In genomic region chr17:75115594-75115993, GRCm38 (mm10) we compare ENCODE assay signal across 24 mouse cellular contexts.
DNase-seq lines count a peak whose midpoint lies in the region; ATAC-seq and TF ChIP-seq lines count a peak whose summit lies in the region.
"Had no signal": no experiment of that assay in that cellular context is flagged by ENCODE, and none has a peak within 500 bp of the region (broad histone marks: within the 10 kb centered on the region; RNA-seq: fewer than 3 reads in every experiment).

No protein-coding gene starts in this region.

- 0 out of 2 replicates have a peak overlapping the region, but pooled peaks have one; percentile 54 for H3K27ac ChIP-seq in kidney, embryonic 15.5 days
- no peak overlapping the region for H3K27ac ChIP-seq in midbrain, embryonic 11.5 days (ENCODE audit: low read depth, low read length)
- no peak overlapping the region for H3K27ac ChIP-seq in midbrain, postnatal 0 days (ENCODE audit: low read depth, low read length)
- H3K27ac ChIP-seq: embryonic facial prominence, embryonic 10.5 days; embryonic facial prominence, embryonic 12.5 days; forebrain, embryonic 13.5 days; forebrain, embryonic 15.5 days had no signal

- intact Hi-C loops in heart, postnatal 36 days (cut with DNase I) = no loop called here

- TF ChIP-seq CTCF in midbrain, postnatal 0 days (IDR thresholded peaks at IDR 0.05) = no peak

- no peak overlapping the region for H3K4me3 ChIP-seq in kidney, embryonic 15.5 days (replicated peaks)
- no peak overlapping the region for H3K4me3 ChIP-seq in midbrain, embryonic 11.5 days (ENCODE audit: low read depth, low read length)
- H3K4me3 ChIP-seq in midbrain, postnatal 0 days (ENCODE audit: low read depth, low read length) = no peak overlapping the region
- H3K4me3 ChIP-seq: embryonic facial prominence, embryonic 10.5 days; embryonic facial prominence, embryonic 12.5 days; forebrain, embryonic 13.5 days; forebrain, embryonic 15.5 days had no signal

- no peaks in the 10 kb centered on the region for H3K9me3 ChIP-seq in kidney, embryonic 15.5 days (replicated peaks)
- H3K9me3 ChIP-seq in midbrain, embryonic 11.5 days (ENCODE audit: control insufficient read depth, low read length) = no peaks in the 10 kb centered on the region
- H3K9me3 ChIP-seq in midbrain, postnatal 0 days (ENCODE audit: low read length) = no peaks in the 10 kb centered on the region
- H3K9me3 ChIP-seq: embryonic facial prominence, embryonic 10.5 days; embryonic facial prominence, embryonic 12.5 days; forebrain, embryonic 13.5 days; forebrain, embryonic 15.5 days had no signal

- H3K4me1 ChIP-seq in kidney, embryonic 15.5 days = peaks cover 50% of the 10 kb centered on the region
- H3K4me1 ChIP-seq in midbrain, embryonic 11.5 days (ENCODE audit: control insufficient read depth, insufficient read depth, low read length) = no peaks in the 10 kb centered on the region
- no peaks in the 10 kb centered on the region for H3K4me1 ChIP-seq in midbrain, postnatal 0 days (ENCODE audit: insufficient read depth, low read length)
- H3K4me1 ChIP-seq: embryonic facial prominence, embryonic 12.5 days; forebrain, embryonic 15.5 days had no signal

- 19% methylated on average over 8 of the region's 8 CpGs for WGBS in kidney, embryonic 15.5 days
- 86% methylated on average over 8 of the region's 8 CpGs for WGBS in midbrain, embryonic 11.5 days
- 80% methylated on average over 8 of the region's 8 CpGs for WGBS in midbrain, postnatal 0 days

- no peaks in the 10 kb centered on the region for H3K36me3 ChIP-seq in kidney, embryonic 15.5 days
- H3K36me3 ChIP-seq in midbrain, embryonic 11.5 days (ENCODE audit: control insufficient read depth, insufficient read depth, low read length) = no peaks in the 10 kb centered on the region
- H3K36me3 ChIP-seq in midbrain, postnatal 0 days (ENCODE audit: insufficient read depth, low read length) = no peaks in the 10 kb centered on the region
- H3K36me3 ChIP-seq: embryonic facial prominence, embryonic 10.5 days; embryonic facial prominence, embryonic 12.5 days; forebrain, embryonic 15.5 days; G1E had no signal

- no peak overlapping the region for H3K9ac ChIP-seq in kidney, embryonic 15.5 days
- no peak overlapping the region for H3K9ac ChIP-seq in midbrain, embryonic 11.5 days (ENCODE audit: low read length)
- H3K9ac ChIP-seq in midbrain, postnatal 0 days (replicated peaks; ENCODE audit: low read length, poor library complexity, severe bottlenecking) = no peak overlapping the region
- H3K9ac ChIP-seq: embryonic facial prominence, embryonic 12.5 days; forebrain, embryonic 13.5 days; forebrain, embryonic 15.5 days had no signal

- H3K4me2 ChIP-seq in kidney, embryonic 15.5 days = no peak overlapping the region
- no peak overlapping the region for H3K4me2 ChIP-seq in midbrain, embryonic 11.5 days
- H3K4me2 ChIP-seq in midbrain, postnatal 0 days (ENCODE audit: low read depth, low read length, poor library complexity, severe bottlenecking) = no peak overlapping the region
- H3K4me2 ChIP-seq: embryonic facial prominence, embryonic 12.5 days; forebrain, embryonic 13.5 days; forebrain, embryonic 15.5 days had no signal

- DNase-seq in heart, adult 11 months = peak; percentile 77
- DNase-seq in heart, postnatal 36 days = no peak
- DNase-seq in kidney, adult 8-10 months = no peak
- DNase-seq in midbrain, embryonic 11.5 days (ENCODE audit: low spot score, missing footprints) = peak; percentile 72
- DNase-seq in midbrain, postnatal 0 days (ENCODE audit: low spot score) = no peak
- DNase-seq: adrenal gland, adult 8-10 months; adrenal gland, postnatal 14 days; adrenal gland, postnatal 36 days; B cell, adult 2 months; cerebellum, adult 11-12 months; cerebellum, adult 2 months; cerebellum, adult 9-10 months; cerebellum, postnatal 10 days; cerebellum, postnatal 25 days had no signal

- ATAC-seq in kidney, embryonic 15.5 days (replicated peaks; ENCODE audit: low FRiP score) = peak; percentile 63
- ATAC-seq in midbrain, embryonic 11.5 days (ENCODE audit: low FRiP score) = no peak
- no peak for ATAC-seq in midbrain, postnatal 0 days (ENCODE audit: low FRiP score)
- ATAC-seq: activated CD4-positive, CD25-positive, alpha-beta regulatory T cell, adult 4 months; CD4-positive, CD25-positive, alpha-beta regulatory T cell, adult 4 months; forebrain, embryonic 13.5 days; forebrain, embryonic 15.5 days; Patski had no signal

- H3K27me3 ChIP-seq in kidney, embryonic 15.5 days = no peaks in the 10 kb centered on the region
- H3K27me3 ChIP-seq in midbrain, embryonic 11.5 days (ENCODE audit: control insufficient read depth, insufficient read depth, low read length) = no peaks in the 10 kb centered on the region
- H3K27me3 ChIP-seq in midbrain, postnatal 0 days (ENCODE audit: insufficient read depth, low read length) = no peaks in the 10 kb centered on the region
- H3K27me3 ChIP-seq: CH12.LX; embryonic facial prominence, embryonic 12.5 days; forebrain, embryonic 13.5 days; forebrain, embryonic 15.5 days; Patski had no signal

Comparison
In these comparisons a context has a peak if more than half of its experiments do, and no peak if none do; other contexts are left out.
1. DNase-seq: peak in heart, adult 11 months (single experiment) and midbrain, embryonic 11.5 days (single experiment); none in heart, postnatal 36 days (0 of 2), kidney, adult 8-10 months (0 of 2) and midbrain, postnatal 0 days (single experiment).